Mouse (Mus musculus): ENCODE results near the gene Pdcd4.
"Not testable (repeated sequence)": the region's sequence is repeated elsewhere in the genome, so short reads cannot be mapped to it uniquely, and the experiment has no call there.

DNA sequence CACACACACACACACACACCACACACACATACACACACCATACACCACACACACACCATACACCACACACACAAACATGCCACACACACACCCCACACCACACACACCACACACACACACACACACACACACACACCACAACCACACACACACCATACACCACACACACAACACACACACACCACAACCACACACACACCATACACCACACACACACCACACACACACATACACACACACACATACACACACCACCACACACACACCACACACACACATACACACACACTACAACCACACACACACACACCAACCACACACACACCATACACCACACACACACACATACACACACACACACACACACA is 14.7 kb downstream of the Pdcd4 start:
- TF ChIP-seq POLR2A (IDR thresholded peaks at IDR 0.05; ENCODE audit: borderline replicate concordance, extremely low read depth, insufficient read depth, insufficient read length, poor library complexity, severe bottlenecking); CTCF (IDR thresholded peaks at IDR 0.05; ENCODE audit: borderline replicate concordance, extremely low read depth, insufficient read depth, insufficient read length): not testable (repeated sequence)

Data from brain, embryonic 14.5 days (tissue).